Mouse (Mus musculus): Measurements from ENCODE around the gene Ddx46. TPM values are rescaled to one million over a fixed set of nuclear protein-coding genes. Genes with fewer than 3 reads are reported as not detected.
"Not testable (repeated sequence)": the region's sequence is repeated elsewhere in the genome, so short reads cannot be mapped to it uniquely, and the experiment has no call there.

Gene Ddx46
- polyA plus RNA-seq, 1 experiment from 2014 or later, result 16.7 TPM

DNA sequence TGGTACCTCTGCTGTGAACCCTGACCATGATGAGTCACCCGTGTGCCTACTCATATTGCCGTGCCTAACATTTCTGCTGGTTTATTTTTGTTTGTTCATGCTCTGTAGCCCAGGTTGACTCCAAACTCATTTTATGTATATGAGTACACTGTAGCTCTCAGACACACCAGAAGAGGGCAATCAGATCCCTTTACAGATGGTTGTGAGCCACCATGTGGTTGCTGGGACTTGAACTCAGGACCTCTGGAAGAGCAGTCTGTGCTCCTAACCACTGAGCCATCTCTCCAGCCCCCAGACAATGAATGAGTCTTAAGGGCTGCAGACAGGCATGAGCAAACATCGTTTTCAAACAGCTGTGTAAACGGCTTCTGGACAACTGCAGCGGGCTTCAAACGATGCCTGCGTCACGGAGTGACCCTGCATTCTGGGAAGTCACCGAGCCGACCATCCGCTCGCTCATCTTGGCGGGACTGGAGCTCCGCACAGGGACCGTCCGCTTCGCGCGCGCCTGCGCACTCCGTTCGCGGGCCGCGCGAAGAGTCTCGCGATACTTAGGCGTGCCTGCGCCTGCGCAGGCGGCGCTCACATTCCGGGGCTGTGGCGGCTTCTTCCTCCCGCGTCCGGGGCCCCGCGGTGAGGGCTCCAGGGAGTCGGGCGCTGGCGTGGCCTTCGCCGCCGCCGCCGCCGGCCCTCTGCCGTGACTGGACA lies 57.9 kb downstream of the Ddx46 start, which contains the start of gene B230219D22Rik:
B230219D22Rik (plus strand) TSS at position 590 of the 708 bp plus-strand sequence.
- H3K4me2 ChIP-seq, result peak within 1 kb of the TSS; percentile 77
- H3K27ac ChIP-seq, result peak within 1 kb of the TSS; percentile 99
- ATAC-seq (replicated peaks; ENCODE audit: insufficient number of reproducible peaks, insufficient read depth, low FRiP score, low read depth), result peak; percentile 97
- 2% methylated on average over 49 of the region's 51 CpGs for WGBS
- peak within 1 kb of the TSS; percentile 100 for H3K9ac ChIP-seq
- no peaks in the 10 kb centered on the region for H3K36me3 ChIP-seq
- peaks cover 35% of the 10 kb centered on the region for H3K4me1 ChIP-seq (replicated peaks)
- H3K4me3 ChIP-seq, result peak within 1 kb of the TSS; percentile 100
- no peaks in the 10 kb centered on the region for H3K9me3 ChIP-seq (replicated peaks)
- H3K27me3 ChIP-seq, result no peaks in the 10 kb centered on the region

DNA sequence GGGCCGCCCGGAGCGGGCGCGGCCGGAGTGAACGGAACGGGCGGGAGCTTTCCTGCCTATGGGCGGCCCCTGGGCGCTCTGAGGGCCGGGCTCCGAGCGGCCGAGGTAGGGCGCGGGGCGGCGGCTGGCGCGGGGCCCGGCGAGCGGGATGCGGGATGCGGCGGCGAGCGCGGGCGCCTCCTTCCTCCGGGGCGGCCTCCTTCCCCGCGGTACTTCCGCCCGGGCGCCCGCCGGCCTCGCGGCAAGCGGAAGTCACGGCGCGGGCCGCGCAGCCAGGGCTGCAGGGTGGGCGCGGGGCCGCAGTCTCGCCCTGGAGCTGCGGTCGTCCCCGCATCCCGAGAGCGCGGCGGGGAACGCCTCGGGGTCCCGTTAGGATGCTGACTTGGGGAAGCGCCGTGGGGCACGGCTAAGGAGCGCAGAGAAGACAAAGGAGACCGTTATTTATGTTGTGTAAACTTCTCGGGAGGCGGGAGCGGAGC lies 58.5 kb downstream of the Ddx46 start:
- WGBS, result under 1% methylated on average over 39 of the region's 70 CpGs
- H3K27me3 ChIP-seq, result no peaks in the 10 kb centered on the region
- peaks cover 30% of the 10 kb centered on the region for H3K4me1 ChIP-seq (replicated peaks)
- peak overlapping the region; percentile 99 for H3K27ac ChIP-seq
- H3K36me3 ChIP-seq, result no peaks in the 10 kb centered on the region
- H3K9ac ChIP-seq, result peak overlapping the region; percentile 100
- peak overlapping the region; percentile 100 for H3K4me3 ChIP-seq
- ATAC-seq (replicated peaks; ENCODE audit: insufficient number of reproducible peaks, insufficient read depth, low FRiP score, low read depth), result peak; percentile 61
- peak overlapping the region; percentile 77 for H3K4me2 ChIP-seq
- H3K9me3 ChIP-seq (replicated peaks), result no peaks in the 10 kb centered on the region

- Histone ChIP-seq H3K4me1 (replicated peaks) (peaks cover 30% of the 10 kb centered on the region), H3K27ac (peak overlapping the region; percentile 99; the same call in 1 of the 2 replicates), H3K27me3 (no peaks in the 10 kb centered on the region), H3K9me3 (replicated peaks) (no peaks in the 10 kb centered on the region), H3K4me2 (peak overlapping the region; percentile 77), H3K36me3 (peaks cover 3% of the 10 kb centered on the region), H3K9ac (peak overlapping the region; percentile 100), H3K4me3 (peak overlapping the region; percentile 100)
- no peak for ATAC-seq (replicated peaks; ENCODE audit: insufficient number of reproducible peaks, insufficient read depth, low FRiP score, low read depth)
- 10% methylated on average over 8 of the region's 8 CpGs for WGBS
Measured at GRCm38 (mm10) chr13:55694110-55694509, 59.3 kb downstream of the Ddx46 start.

GRCm38 (mm10) chr13:55695989-55696388 lies 61.2 kb downstream of the Ddx46 start:
- not testable (repeated sequence) for H3K4me3 ChIP-seq; H3K4me2 ChIP-seq; H3K9ac ChIP-seq; H3K27ac ChIP-seq; ATAC-seq (replicated peaks; ENCODE audit: insufficient number of reproducible peaks, insufficient read depth, low FRiP score, low read depth); H3K27me3 ChIP-seq; H3K9me3 ChIP-seq (replicated peaks)
- H3K36me3 ChIP-seq, result peaks cover 20% of the 10 kb centered on the region
- 100% methylated on average over 1 of the region's 3 CpGs for WGBS
- H3K4me1 ChIP-seq (replicated peaks), result peaks cover 30% of the 10 kb centered on the region

GRCm38 (mm10) chr13:55704301-55704700 lies 69.5 kb downstream of the Ddx46 start:
- no peaks in the 10 kb centered on the region for H3K27me3 ChIP-seq
- peaks cover 44% of the 10 kb centered on the region for H3K36me3 ChIP-seq
- H3K4me3 ChIP-seq, result no peak overlapping the region
- no peak overlapping the region for H3K27ac ChIP-seq
- no peaks in the 10 kb centered on the region for H3K9me3 ChIP-seq (replicated peaks)
- no peak overlapping the region for H3K9ac ChIP-seq
- H3K4me1 ChIP-seq (replicated peaks), result 0 out of 2 replicates have a peak, but pooled peaks cover 2% of the 10 kb centered on the region
- no peak for ATAC-seq (replicated peaks; ENCODE audit: insufficient number of reproducible peaks, insufficient read depth, low FRiP score, low read depth)
- H3K4me2 ChIP-seq, result no peak overlapping the region
- 83% methylated on average over 4 of the region's 4 CpGs for WGBS

- ATAC-seq (replicated peaks; ENCODE audit: insufficient number of reproducible peaks, insufficient read depth, low FRiP score, low read depth), result no peak
- no peak overlapping the region for H3K4me2 ChIP-seq
- 90% methylated on average over 3 of the region's 3 CpGs for WGBS
Measured at GRCm38 (mm10) chr13:55712846-55713245, 78.0 kb downstream of the Ddx46 start.

DNA sequence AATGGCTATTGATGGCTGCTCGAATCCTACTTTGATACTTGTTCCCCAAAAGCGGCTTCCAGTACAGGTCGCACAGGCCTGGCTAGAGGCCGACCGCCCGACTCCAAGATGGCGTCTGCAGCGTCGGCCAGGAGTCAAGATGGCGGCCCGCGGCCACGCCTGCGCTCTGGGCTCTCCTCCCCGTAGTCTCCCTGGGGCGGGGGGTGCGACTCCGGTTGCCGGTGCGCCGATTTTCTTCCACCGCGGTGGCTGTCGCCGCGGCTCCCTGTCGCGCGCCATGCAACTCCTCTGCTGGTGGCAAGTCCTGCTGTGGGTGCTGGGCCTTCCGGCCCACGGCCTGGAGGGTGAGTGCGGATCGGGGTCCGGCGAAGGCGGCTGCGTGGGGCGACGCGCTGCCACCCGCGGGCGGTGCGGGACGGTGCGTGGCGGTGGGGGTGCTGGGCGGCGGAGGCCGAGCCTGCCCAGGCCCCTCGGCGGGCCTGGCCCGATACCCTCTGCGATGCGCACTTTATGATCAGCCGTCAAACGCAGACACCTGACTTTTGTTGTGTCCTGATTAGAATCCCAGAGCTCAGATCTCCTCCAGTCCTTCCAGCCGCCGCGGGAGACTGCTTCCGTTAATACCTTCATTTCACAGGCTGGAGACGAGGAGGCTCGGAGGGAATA lies 79.8 kb downstream of the Ddx46 start, which contains the start of gene Txndc15:
Txndc15 (plus strand) TSS at position 150 of the 666 bp plus-strand sequence.
- peak; percentile 92 for ATAC-seq (replicated peaks; ENCODE audit: insufficient number of reproducible peaks, insufficient read depth, low FRiP score, low read depth)
- peaks cover 7% of the 10 kb centered on the region for H3K4me1 ChIP-seq (replicated peaks)
- H3K36me3 ChIP-seq, result peaks cover 15% of the 10 kb centered on the region; the same call in 1 of the 2 replicates
- peak within 1 kb of the TSS; percentile 96 for H3K9ac ChIP-seq
- H3K4me3 ChIP-seq, result peak within 1 kb of the TSS; percentile 91
- H3K4me2 ChIP-seq, result peak within 1 kb of the TSS; percentile 66
- no peaks in the 10 kb centered on the region for H3K27me3 ChIP-seq
- under 1% methylated on average over 44 of the region's 63 CpGs for WGBS
- H3K9me3 ChIP-seq (replicated peaks), result no peaks in the 10 kb centered on the region
- peak within 1 kb of the TSS; percentile 90 for H3K27ac ChIP-seq

More at GRCm38 (mm10) chr13:55712846-55713245, 78.0 kb downstream of the Ddx46 start:
- Histone ChIP-seq H3K36me3 (no peaks in the 10 kb centered on the region; the same call in 1 of the 2 replicates), H3K27ac (no peak overlapping the region), H3K9ac (no peak overlapping the region), H3K9me3 (replicated peaks) (no peaks in the 10 kb centered on the region), H3K4me1 (replicated peaks) (peaks cover 9% of the 10 kb centered on the region), H3K27me3 (no peaks in the 10 kb centered on the region), H3K4me3 (no peak overlapping the region)

- Histone ChIP-seq H3K9ac (peak overlapping the region; percentile 96), H3K4me3 (peak overlapping the region; percentile 91), H3K27me3 (no peaks in the 10 kb centered on the region), H3K4me2 (peak overlapping the region; percentile 66), H3K9me3 (replicated peaks) (no peaks in the 10 kb centered on the region), H3K4me1 (replicated peaks) (peaks cover 7% of the 10 kb centered on the region), H3K36me3 (peaks cover 20% of the 10 kb centered on the region), H3K27ac (peak overlapping the region; percentile 90)
- no peak for ATAC-seq (replicated peaks; ENCODE audit: insufficient number of reproducible peaks, insufficient read depth, low FRiP score, low read depth)
- WGBS, result 4% methylated on average over 5 of the region's 5 CpGs
Measured at GRCm38 (mm10) chr13:55715167-55715512, 80.3 kb downstream of the Ddx46 start.

GRCm38 (mm10) chr13:55715908-55716510 lies 81.2 kb downstream of the Ddx46 start:
- 86% methylated on average over 7 of the region's 7 CpGs for WGBS

GRCm38 (mm10) chr13:55721516-55721915 lies 86.7 kb downstream of the Ddx46 start:
- no peak for ATAC-seq (replicated peaks; ENCODE audit: insufficient number of reproducible peaks, insufficient read depth, low FRiP score, low read depth)
- Histone ChIP-seq H3K9ac (no peak overlapping the region), H3K9me3 (replicated peaks) (no peaks in the 10 kb centered on the region), H3K27me3 (no peaks in the 10 kb centered on the region), H3K4me3 (no peak overlapping the region), H3K27ac (no peak overlapping the region), H3K4me2 (no peak overlapping the region), H3K36me3 (peaks cover 47% of the 10 kb centered on the region), H3K4me1 (replicated peaks) (no peaks in the 10 kb centered on the region)
- 70% methylated on average over 8 of the region's 8 CpGs for WGBS

More at GRCm38 (mm10) chr13:55715908-55716510, 81.2 kb downstream of the Ddx46 start:
- Histone ChIP-seq H3K27ac (no peak overlapping the region), H3K9ac (no peak overlapping the region; the same call in 1 of the 2 replicates), H3K4me1 (replicated peaks) (peaks cover 7% of the 10 kb centered on the region), H3K9me3 (replicated peaks) (no peaks in the 10 kb centered on the region), H3K4me3 (peak overlapping the region; percentile 91; the same call in 1 of the 2 replicates), H3K27me3 (no peaks in the 10 kb centered on the region), H3K4me2 (peak overlapping the region; percentile 66), H3K36me3 (peaks cover 24% of the 10 kb centered on the region)
- ATAC-seq (replicated peaks; ENCODE audit: insufficient number of reproducible peaks, insufficient read depth, low FRiP score, low read depth), result no peak

DNA sequence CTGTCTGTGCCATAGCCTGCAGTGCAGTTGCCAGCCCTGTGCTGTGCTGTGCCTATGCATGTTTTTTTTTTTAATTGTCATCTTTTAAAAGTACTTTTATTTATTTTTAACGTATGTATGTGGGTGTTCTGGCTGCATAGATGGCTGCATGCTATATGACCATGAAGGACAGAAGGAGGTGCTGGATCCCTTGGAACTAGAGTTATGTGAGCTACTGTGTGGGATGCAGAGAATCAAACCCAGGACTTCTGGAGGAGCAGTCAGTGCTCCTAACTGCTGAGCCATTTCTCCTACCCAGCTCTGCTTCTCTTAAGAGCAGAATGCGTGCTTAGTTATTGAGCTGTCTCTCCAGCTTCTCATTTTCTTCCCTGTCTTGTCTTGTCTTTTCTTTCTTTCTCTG lies 87.2 kb downstream of the Ddx46 start:
- 83% methylated on average over 2 of the region's 2 CpGs for WGBS
- H3K4me1 ChIP-seq (replicated peaks), result no peaks in the 10 kb centered on the region
- no peaks in the 10 kb centered on the region for H3K9me3 ChIP-seq (replicated peaks)
- H3K4me3 ChIP-seq, result no peak overlapping the region
- H3K9ac ChIP-seq, result no peak overlapping the region
- H3K4me2 ChIP-seq, result no peak overlapping the region
- H3K27ac ChIP-seq, result no peak overlapping the region
- ATAC-seq (replicated peaks; ENCODE audit: insufficient number of reproducible peaks, insufficient read depth, low FRiP score, low read depth), result no peak
- H3K27me3 ChIP-seq, result no peaks in the 10 kb centered on the region
- peaks cover 47% of the 10 kb centered on the region for H3K36me3 ChIP-seq

Measured in heart, embryonic 15.5 days (tissue).